Mouse (Mus musculus) kidney, postnatal 10 days (tissue): ENCODE measurements around the gene Hhipl1.

Source experiments
- DNase-seq: peaks from one replicate; pipeline ENCODE4 v3.0.0; 2021; ENCODE audit warnings: mixed read lengths

The Hhipl1 gene

DNA sequence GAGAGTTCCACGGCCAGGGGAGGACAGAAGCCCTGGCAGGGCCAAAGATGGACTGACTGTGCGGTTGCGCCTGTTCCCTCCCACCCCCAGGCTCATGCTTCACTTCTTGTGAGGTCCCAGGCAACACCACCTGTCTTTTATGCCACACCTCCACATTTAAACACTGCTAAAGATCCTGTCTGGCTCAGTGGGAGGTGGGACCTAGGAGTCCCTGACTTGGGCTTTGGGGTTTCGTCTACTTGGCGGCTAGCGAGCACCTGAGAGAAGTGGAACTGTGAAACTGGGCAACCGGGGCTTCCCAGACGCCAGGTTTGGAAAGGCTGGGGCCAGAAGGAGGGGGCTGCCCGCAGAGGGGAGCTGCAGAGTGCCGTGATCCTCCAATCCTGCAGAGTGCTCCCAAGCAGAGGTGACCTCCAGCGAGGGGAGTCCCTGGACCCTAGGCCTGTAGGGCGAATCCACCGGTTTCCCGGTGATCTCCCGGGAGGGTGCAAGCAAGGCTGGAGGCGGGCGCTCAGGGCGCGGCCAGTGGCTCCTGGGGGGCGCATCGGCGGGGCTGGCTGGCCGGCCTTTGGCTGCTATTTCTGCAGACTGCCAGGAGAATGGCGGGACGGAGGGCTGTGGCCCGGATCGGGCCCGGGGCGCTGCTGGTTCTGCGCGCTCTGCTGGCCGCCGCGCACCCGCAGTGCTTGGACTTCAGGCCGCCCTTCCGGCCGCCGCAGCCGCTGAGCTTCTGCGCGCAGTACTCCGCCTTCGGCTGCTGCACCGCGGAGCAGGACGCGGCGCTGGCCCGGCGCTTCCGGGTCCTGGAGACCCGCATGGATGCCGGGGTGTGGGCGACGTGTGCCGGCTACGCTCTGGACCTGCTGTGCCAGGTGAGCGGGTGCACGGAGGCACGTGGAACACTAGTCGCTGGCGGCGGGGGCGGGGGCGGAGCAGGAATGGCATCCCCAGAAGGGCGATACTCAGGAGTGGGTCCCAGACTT is at the start of gene Hhipl1:
Gene Hhipl1 (plus strand): TSS at position 459 of the 983 bp plus-strand sequence.
- DNase-seq = peak; percentile 77

DNA sequence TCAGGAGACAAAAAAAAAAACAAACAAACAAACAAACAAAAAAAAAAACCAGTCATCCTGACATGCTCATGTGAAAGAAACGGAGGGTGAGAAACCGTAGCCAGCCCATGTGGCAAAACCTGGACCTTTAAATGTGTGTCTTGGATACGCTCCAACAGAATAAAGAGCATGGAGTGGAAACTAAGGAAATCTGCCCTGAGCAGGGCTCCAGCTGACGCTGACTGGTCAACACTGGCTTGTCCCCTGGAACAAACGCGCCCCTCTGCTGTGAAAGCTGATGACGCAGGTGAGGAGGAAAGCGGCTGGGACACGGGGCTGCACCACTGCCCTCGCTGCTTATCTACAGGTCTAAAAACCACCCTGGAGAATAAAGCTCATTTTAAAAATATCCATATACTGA is 49.3 kb upstream of the Hhipl1 start:
- DNase-seq = no peak

DNA sequence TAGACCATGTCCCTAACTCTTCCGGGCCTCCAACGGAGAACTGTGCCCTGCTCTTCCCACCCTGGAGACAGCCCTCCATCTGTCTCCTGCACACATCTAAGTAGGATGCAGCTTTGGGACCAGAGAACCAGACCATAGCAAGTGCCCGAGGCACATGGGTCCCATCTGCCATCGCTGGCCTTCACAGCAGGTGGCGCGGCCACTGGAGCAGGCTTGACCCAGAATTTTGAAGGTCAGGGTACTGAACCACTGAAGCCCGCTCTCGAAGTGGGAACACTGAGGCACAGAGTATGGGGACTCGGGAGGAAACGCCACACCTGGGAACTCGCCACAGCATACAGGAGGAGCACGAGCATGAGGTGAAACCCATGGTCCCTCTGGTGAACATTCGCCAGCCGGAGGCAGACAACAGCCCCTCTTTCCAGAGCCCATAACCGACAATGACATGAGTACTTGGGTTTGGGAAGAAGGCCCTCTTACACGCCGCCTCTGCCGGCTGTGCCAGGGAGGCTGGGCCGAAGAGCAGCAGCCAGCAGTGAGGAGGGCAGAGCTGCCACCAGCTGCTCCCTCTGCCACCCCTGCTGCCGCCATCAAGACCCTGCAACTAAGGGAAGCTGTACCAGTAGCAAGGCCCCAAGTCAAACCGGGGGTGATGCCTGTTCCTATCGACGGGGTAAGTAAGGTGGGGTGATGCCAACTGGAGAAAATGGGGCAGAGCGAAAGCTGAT is 46.6 kb upstream of the Hhipl1 start:
- no peak for DNase-seq

DNA sequence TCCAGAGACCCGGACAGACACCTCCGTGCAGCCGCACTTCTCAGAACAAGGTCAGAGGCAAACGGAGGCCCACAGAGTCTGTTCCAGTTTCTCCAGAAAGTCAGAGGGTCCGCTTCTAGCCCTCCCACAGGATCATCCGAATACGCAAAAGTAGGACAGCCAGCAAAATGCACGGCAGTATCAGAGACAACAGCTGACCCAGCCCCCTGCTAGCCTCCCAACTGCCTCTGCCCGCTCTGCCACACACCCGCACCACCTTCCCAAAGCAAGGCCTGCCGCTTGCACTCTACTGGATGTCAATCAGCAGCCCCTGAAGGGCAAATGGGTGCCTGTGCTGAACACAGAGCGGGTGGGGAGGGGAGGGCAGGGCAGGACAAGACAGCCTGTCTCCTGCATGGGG is 45.1 kb upstream of the Hhipl1 start:
- DNase-seq = no peak

DNA sequence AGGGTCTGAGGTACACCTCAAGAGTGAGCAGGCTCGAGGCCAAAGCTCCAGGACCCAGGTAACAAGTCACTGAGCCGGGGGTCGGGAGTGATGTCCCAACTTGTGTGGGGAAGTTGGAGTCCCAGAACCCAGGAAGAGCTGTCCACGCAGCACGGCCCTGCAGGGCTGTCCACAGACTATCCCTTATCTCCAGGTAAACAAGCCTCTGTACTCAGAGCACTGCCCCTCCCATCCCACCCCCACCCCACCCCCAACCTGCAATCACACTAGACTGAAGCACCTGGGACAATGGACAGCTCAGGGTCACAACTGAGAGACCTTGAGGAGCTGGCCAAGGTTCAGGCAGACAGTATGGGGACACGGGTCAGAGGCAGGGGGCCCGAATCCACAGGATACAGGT is 41.2 kb upstream of the Hhipl1 start:
- DNase-seq = no peak

DNA sequence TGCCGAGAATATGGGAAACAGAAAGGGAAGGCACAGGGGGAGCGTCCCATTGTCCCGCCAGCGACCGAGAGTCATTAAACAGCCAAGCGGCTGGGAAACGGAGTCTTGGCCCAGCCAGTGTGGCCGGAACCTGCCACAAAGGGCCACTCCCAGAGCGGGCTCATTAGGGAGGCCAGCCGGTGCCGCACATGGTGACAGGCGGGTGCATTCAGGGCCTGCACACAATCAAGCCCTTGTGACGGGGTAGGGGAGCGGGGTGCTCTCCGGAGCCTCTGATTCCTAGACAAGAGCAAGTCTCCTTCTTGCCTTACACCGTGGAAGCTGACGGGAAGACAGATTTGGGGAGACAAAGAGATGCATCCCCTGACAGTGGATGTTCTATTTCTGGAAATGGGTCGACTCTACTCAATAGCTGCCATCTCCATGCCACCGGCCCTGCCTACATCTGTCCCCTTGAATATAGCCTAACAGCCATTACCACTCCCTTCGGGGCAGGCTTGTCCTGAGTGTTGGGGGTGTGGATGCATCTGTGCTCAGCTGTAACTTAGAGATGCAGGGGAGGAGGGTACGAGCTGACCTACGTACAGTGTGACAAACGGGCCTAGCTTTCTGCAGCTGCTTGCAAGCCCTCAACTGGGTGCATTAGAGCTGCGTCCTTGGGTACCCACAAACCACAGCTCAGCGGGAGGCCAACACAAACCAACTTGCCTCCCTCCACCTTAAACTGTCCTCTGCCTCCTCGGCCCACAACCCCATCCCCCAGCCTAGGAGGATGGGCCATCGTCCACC is 40.0 kb upstream of the Hhipl1 start:
- DNase-seq = peak; percentile 55

DNA sequence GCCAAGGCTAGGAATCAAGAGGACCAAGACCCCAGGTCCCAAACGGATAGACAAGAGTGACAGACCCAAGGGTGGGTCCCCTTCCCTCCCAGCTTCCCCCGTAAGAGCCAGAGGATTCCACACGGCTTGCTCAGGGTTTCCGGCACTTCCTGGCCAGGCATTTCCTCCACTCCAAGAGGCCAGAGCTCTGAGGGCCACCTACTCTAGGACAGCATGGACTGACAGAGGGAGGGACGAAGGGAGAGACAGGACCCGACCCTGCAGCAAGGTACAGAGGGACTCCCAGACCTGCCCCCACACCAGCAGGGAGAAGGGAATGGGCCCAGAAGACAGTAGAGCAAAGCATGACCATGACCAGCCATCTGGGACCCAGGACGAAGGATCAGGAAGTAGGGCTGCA is 38.4 kb upstream of the Hhipl1 start:
- no peak for DNase-seq

DNA sequence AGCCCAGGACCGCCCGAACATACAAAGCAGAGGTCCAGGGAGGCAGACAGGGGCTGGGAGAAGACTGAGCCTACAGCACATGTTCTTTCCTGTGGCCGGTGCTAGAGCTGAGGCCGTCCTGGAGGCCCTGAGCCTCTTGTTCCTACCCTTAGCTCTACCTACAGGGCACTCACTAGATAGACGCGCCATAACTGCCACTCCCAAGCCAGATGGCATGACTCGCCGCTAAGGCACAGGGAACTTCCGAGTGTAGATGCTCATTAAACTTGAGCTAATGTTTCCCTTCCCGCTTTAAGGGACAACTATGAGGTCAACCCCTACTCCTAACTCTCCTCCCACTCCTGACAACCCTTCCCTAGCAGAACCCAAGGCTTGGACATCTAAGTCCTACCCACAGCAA is 37.1 kb upstream of the Hhipl1 start:
- no peak for DNase-seq

DNA sequence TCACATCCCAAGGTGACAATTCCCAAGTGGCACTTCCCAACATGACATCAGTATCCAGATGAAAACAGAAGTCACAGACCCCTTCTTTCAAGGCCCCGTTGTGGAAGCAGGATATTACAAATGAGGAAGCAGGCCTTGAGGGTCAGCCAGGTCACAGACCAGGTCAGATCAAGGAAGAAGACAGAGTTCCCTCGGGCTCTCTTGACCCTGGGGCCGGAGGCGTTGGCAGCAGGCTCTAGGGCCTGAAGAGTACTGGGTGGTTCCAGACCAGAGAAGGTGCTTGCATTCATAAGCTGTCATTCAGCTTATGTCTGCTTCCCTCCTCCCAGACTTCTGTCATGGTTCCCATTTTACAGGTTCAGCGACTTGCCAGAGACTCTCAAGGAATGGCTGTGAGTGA is 36.4 kb upstream of the Hhipl1 start:
- no peak for DNase-seq

DNA sequence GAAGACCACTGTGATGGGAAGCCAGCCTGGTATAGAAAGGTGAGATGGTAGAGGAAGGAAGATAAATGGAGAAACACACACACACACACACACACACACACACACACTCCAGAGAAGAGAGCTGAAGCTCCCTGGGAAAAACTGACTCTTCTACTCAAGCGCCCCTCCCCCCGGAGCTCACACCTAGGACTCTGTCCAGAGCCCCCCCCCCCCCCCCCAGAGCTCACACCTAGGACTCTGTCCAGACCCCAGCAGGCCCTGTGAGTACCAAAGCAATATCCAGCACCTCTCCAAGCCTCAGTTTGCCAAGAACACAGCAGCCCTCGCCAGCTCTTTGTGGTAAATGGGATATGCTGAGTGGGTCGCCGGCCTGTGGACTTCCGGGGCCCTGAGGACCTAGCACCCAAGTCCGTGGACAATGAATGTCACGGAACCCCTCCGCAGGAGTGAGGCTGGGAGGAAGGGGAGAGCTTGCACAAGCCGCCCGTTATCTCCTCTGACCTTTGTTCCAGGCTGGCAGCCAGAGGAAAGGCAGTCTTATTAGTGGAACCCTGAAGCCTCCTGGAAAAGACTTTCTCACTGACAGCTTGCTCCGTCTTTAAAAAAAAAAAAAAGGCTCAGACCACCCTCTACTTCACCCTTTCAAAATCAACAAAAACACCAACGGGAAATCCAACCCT is 35.7 kb upstream of the Hhipl1 start:
- no peak for DNase-seq

DNA sequence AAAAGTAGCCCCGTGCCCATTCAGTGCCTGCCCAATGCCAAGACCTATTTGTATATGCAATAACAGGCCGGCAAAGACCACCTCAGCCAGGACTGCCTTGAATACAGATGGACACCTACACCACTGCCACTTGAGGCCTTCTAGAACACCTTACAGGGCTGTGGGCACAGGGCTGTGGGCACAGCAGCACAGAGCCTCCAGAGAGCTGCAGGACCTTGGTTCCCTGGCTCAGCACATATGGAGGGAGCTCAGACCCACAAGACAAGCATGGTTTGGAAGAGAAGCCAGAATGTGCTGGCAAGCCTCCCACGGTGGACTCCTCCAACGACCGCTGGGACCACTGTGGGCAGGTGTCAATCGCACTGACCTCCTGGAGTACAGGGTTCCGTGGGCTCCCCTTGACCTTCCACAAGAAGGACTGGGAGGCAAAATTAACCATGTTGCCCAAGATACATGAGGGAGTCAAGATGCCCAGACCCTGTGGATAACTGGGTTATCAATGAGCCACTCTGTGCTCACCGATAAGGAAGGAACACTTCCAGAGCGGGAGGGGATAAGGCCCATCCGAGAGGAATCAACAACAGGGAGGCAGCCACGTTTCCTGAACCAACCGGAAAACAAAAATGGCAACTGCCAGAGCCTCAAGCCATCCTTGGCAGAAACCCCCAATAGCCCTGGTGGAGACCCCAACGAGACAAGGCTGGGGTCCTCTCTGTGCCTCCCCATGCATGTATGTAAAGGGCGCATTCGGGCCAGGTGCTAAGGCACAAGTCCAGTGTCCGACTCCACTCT is 34.5 kb upstream of the Hhipl1 start:
- DNase-seq = no peak

DNA sequence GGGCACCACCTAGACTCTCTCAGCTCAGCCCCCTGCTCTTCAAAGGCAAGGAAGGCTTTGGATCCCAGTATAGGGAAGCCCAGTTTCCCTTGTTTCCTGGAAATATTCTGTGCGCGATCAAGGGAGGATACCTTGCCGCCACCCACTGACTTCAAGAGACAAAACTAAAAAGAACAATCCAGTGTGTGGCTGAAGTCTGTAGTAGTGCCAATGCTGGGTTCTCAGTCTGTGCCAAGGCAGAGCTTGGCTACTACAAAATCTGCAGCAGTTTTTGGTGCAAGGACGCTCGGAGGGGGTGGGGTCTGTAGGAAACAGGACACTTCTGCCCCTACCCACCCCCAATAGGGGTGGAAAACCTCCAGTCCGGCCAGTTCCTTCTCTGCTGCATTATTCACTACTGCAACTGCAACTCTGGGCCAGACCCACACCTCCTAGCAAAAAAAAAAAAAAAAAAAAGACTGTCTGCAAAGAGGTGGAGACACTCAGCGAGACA is 33.9 kb upstream of the Hhipl1 start:
- DNase-seq = no peak

DNA sequence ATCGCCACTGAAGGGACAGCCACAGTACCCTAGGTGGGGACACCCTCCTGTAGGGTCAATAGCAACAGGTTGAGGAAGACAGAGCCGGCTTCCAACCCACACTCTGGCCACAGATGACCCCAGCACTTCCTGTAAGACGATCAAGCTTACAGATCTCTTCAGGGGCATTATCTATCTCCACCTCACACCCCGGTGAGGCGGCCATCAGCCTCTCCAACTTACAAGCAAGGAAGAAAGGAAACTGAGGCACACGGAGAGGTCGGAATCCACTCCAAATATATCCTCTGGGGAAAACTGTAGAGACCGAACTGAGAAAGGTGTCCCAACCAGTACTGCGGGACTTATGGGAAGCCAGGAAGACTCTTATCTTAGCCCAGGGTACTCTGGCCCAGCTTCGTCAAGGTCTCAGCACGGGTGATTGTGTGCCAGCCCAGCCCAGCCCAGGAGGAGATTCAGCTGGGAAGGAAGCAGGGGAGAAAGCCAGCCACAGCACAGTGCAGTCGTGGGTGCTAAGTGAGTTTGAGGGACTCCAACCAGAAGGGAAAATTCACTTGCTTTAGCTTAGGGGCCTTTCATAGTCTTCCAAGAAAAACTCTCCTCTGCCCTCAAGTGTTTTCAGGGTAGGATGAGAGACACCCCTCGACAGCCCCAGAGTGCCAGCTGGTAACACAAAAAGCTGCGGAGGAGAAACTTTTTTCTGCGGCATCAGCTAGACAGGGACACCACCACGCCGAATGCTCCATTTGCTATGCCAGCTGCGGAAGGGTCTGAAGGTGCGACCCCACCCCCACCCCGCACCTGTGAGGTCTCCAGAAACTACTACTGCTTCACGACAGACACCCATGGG is 32.4 kb upstream of the Hhipl1 start:
- no peak for DNase-seq

DNA sequence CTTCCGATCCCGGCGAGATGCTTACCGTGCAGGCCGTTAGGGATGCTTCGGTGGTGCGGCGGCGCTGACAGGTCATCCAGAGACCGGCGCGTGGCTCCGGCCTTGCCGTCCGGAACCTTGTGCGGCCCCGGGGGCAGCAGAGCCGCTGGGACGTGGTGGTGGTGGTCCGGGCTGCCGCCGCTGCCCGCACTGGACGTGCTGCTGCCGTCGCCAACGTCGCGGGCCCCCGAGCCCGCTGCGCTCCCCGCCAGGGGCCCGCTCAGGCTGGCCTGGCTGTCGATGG is 31.8 kb upstream of the Hhipl1 start:
- DNase-seq = peak; percentile 46

DNA sequence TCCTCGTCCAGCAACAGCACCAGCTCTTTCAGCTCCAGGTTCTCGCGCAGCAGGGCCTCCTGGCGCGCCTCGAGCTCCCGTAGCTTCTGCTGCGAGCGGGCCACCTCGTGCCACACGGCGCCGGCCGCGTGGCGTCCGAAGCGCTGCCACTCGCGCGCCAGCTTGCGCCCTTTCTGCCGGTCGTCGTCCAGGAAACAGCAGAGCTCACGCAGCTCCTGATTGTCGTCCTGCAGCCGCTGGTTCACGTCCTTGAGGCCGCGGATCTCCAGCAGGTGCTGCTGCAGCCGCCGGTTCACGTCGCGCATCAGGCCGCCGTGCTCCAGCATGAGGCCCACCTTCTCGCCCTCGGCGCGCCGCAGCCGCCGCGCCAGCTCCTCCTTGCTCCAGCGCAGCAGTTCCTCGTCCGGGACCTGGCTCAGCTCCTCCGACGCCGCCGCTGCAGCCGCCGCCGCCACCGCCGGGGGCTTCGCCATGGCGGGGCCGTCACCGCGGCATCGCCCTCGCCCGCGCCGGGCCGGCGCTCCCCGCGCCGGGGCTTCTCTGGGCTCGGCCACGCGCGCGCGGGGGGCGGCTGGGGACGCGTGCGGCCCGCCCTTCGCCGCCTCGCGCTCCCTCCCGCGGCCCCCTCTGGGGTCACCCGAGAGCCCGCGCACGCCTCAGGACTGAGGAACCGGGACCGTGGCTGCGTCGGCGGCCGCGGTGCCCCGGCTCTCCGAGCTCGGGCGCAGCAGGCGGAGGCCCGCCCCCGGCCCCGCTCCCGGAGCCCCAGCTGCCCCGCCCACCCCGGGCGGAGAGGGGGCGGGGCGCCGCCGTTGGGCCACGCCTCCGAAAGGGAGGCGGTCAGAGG is 31.2 kb upstream of the Hhipl1 start, which contains the start of gene Ccdc85c:
Gene Ccdc85c (minus strand): TSS at position 765 of the 847 bp plus-strand sequence.
- peak; percentile 68 for DNase-seq

DNA sequence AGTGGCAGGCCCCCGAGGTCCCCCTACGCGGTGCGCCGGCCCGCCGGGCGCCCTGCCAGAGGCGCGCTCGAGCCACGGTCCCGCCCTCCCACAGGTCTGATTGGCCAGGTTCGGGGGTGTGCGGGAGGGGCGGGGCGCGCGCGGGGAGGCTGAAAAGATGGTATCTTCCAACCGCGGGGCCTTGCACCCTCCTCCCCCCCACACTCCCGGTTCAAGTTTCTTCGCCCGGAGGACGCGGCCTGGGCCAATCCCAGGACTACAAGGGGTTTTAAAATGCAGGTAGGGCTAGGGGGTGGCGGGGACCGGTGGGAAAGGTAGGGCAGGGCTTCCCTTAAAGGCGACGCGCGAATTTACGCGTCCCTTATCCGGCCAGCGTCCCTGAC is 30.6 kb upstream of the Hhipl1 start:
- peak; percentile 99 for DNase-seq

DNA sequence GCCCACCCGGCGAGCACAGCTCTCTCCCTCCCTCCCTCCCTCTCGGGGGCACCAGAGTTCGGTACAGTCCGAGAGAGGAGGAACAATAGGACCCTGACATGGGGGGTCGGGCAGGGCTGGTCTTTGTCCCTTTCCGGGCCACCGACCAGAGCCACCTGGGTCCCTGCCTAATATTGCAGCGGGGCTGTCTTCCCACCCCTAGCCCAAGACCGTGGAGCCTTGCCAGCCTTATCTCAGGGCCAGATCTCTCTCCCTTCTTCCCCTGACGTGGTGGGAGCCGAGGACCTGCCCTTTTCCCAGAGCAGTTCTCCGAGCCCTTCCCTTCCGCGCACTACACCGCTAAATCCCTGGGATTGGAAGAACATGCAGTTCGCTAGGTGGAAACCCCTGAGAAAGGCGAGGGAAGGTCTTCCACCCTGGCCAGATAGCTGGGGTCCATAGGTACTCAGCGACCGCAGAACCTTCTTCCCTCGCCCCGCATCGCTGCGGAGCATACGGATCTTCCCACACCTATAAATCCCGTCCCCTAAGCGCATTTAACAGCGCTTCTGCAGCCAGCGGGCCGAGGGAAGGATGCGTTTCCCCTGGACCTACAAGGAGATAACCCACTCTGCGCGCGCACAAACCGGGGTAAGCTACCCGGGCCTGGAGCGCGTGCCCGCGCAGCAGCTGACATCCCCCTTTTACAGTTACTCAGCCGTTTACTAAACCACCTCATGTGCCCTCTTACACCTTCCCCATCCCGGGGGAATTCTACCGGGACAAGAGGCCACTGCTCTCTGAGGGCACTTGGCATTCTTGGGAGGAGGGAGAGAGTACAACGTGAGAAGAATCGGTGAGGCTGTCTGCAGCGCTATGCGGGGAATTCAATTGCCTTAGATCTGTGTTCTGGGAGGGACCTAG is 29.9 kb upstream of the Hhipl1 start:
- peak; percentile 69 for DNase-seq

DNA sequence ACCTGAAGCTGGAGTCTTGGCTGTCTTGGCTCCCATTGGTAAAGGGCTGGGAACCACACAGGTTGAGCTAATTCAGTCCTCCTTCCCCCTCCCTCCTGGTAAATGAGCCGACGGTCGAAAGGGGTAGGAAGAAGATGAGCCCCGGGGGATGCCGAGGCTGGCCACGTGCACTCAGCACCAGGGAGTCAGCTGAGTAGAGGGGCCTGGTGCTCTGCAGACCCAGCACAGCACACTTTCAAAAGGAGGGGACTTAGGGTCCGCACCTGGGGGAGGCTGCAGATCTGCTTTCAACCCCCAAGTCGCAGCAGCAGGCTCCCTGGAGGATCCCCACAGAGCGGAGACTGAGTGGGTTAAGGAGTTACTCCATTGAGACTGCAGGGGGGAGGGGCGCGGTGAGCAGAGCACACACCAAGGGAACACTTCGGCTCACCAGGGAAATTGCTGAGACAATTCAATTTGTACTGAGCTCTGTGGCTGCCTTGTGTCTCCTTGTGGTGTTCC is 28.7 kb upstream of the Hhipl1 start:
- peak; percentile 47 for DNase-seq
